Mouse (Mus musculus) retina, postnatal 1 day (tissue): ENCODE results near the gene Afp.

Source experiments
- DNase-seq: peaks from one replicate; pipeline ENCODE4 v3.0.0-alpha.2; 2012

Afp gene

GRCm38 (mm10) chr5:90509828-90510592, 19.5 kb downstream of the Afp start:
- DNase-seq, result no peak

DNA sequence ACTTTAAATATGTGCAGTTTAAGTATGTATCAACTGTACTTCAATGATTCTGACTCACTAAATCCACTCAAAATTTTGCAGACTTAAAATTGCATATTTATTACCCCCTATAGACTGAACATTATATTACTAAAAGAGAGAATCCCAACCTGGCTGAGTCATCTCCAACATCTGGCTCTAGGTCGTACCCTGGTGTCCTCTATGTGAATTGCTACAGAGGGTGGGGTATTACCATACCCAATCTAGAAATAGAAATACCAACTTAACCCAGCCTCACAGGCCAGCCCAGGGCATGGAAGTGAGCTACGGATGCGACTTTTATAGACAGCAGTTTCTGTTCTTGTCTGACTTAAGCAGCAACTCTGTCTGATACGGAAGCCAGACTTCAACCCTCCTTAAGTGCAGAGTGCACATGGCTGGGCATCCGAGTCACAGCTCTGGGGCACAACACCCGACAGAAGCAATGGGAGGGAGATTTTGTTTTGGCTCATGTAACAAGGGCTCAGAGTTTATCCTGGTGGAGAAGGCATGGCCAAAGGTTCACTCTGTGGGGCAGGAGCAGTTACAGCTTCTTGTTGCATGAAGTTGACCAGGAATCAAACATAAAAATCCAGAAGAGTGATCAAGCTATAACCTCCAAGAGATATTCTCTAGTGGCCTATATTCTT, 21.9 kb downstream of the Afp start:
- no peak for DNase-seq

GRCm38 (mm10) chr5:90515561-90515960, 25.0 kb downstream of the Afp start:
- DNase-seq, result no peak

- DNase-seq, result no peak
Observed at GRCm38 (mm10) chr5:90518356-90519100, 28.0 kb downstream of the Afp start, which contains the start of gene Afm. TSS of gene Afm (plus strand) at chr5:90518932.

DNA sequence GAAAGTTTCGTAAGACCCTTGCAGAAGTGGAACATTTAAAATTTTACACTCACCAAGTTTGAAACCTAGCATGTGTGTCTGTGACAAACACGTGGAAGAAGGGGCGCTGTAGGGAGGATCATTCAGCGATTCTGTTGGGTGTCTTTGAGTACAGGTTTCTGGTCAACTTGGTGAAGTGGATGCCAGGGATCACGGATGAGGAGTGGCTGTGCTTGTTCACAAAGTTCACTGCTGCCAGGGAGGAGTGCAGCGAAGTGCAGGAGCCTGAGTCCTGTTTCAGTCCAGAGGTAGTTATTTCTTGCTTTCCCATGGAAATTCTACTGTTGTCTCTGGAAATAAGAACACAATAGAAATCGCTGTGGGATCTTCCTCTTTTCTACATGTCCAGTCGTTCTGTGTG, 60.7 kb downstream of the Afp start:
- no peak for DNase-seq

GRCm38 (mm10) chr5:90556052-90556451, 65.5 kb downstream of the Afp start:
- no peak for DNase-seq
